Comparison of ENCODE assay signal across 1 mouse cellular context in the genomic region with DNA sequence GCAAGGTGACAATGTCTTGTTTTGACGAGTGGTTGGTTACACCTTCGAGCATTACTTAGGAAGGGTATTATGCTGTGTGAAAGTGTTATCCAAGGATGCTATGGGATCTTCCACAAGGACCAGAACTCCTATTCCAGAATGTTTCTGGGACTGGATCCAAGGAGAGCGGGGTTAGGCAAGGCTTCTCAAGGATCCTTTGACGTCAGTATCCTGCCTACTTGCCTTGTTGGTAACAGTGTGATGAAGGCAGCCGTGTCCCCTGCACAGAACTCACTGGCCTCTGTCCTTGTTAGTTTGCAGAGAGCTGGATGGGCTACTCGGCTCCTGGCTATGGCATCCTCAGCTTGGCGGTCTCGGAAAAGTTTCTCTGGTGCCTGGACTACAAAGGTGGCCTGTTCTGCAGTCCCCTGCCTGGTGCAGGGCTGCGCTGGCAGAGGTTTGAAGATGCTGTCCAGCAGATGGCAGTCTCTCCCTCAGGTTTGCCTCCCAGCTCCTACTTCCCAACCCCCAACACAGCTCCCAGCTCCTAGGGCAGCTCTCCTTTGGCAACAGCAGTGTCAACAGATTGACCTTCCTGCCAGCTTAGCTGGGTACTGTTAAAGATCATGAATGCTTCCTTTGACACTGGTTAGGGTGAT.
A peak's percentile ranks its signal among the peaks of the same experiment; 100 is the strongest.
TF ChIP-seq lines count a peak whose summit lies in the region.

No protein-coding gene starts in this region.

TF ChIP-seq in CH12.LX, 34 proteins besides CTCF, POLR2A, EP300 and RAD21 (continued from another document):
- TF ChIP-seq TBP (conservative IDR thresholded peaks at IDR 0.05; ENCODE audit: low read depth, low read length), result no peak
- TF ChIP-seq ZNF384 (IDR thresholded peaks at IDR 0.05; ENCODE audit: low read depth, low read length), result no peak
- TF ChIP-seq TCF12 (IDR thresholded peaks at IDR 0.05; ENCODE audit: low read depth, low read length), result peak; percentile 32; the same call in 1 of the 2 replicates
- TF ChIP-seq ZKSCAN1 (IDR thresholded peaks at IDR 0.05; ENCODE audit: borderline replicate concordance, low read depth, low read length), result no peak
- no peak; the same call in 1 of the 2 replicates for TF ChIP-seq MYC (IDR thresholded peaks at IDR 0.05; ENCODE audit: low read depth, low read length)
- TF ChIP-seq ELF1 (IDR thresholded peaks at IDR 0.05; ENCODE audit: low read depth, low read length), result no peak
- TF ChIP-seq IRF4 (IDR thresholded peaks at IDR 0.05; ENCODE audit: low read depth, low read length), result peak; percentile 82
- 0 out of 2 replicates have a peak, but pooled peaks have one; percentile 33 for TF ChIP-seq MEF2A (IDR thresholded peaks at IDR 0.05; ENCODE audit: borderline replicate concordance, low read depth, low read length)
- no peak for TF ChIP-seq USF1 (IDR thresholded peaks at IDR 0.05; ENCODE audit: low read depth, low read length)
- no peak; the same call in 1 of the 2 replicates for TF ChIP-seq MAX (IDR thresholded peaks at IDR 0.05; ENCODE audit: low read length)
- TF ChIP-seq NRF1 (IDR thresholded peaks at IDR 0.05; ENCODE audit: low read depth, low read length), result no peak
- TF ChIP-seq CHD1 (IDR thresholded peaks at IDR 0.05; ENCODE audit: low read depth, low read length), result no peak
- peak; percentile 90 for TF ChIP-seq ZC3H11A (IDR thresholded peaks at IDR 0.05; ENCODE audit: low read depth, low read length)
- TF ChIP-seq CHD2 (IDR thresholded peaks at IDR 0.05; ENCODE audit: low read length), result peak; percentile 91
- TF ChIP-seq ETS1 (conservative IDR thresholded peaks at IDR 0.05; ENCODE audit: low read depth, low read length), result no peak
- TF ChIP-seq USF2 (conservative IDR thresholded peaks at IDR 0.05; ENCODE audit: low read depth, low read length), result no peak
